Mouse (Mus musculus) gastrocnemius, postnatal 14 days (tissue): ENCODE results near the gene Jade1. TPM values are rescaled to one million over a fixed set of nuclear protein-coding genes. Genes with fewer than 3 reads are reported as not detected.

ENCODE experiments used
- DNase-seq: peaks from one replicate; pipeline ENCODE4 v3.0.0; 2021; ENCODE audit warnings: mixed read lengths
- intact Hi-C: fragments of 180-260 bp; cut with DNase I; formaldehyde crosslinking; loops from one replicate; pipeline ENCODE4 v1.15.1; 2025; ENCODE audit warnings: low total_unique reads
- total RNA-seq, 2 experiments: library from RNA; stranded (reverse); gene quantifications; 2 replicates each; pipeline ENCODE4 v1.2.3; 2021

Gene Jade1
- total RNA-seq, 2 experiments from 2014 or later, result 16.4 to 22.3 TPM

DNA sequence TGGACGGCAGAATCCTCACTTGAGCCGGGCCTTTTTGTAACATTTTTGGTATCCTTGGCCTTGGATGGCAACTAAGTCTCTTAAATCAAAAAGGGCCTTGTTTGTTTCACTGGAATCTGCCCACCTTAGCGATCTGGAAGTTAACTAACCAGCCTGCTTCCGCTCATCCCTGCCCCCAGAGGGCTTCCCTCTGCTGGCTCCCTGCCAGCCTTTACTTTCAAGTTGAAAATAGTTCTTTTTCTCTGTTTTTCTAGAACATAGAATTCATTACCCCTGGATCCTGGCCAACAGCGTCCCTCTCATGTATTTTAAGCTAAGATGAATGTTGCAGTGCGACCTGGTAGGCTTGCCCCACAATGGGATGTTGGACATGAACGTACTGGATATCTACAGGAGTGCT, 11.1 kb upstream of the Jade1 start:
- intact Hi-C loops, result no loop called here
- DNase-seq, result peak; percentile 13

DNA sequence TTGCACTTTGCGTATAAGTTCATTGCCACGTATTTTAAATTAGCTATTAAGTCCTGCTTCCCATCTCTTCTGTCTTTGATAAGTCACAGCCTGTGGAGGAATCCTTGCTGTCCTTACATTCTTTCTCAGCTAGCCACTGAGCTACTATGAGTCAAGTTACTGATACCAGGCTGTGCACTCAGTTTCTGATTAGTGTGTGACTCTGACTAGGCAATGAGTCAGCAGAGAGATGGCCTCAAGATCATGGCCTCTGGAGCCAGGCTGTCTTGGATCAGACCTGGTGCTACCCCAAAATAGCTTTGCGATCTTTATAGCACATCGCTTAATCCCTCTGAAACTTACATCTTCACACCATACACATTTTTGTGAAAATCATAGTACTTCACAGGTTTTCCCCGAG, 8.2 kb upstream of the Jade1 start:
- no peak for DNase-seq

GRCm38 (mm10) chr3:41548238-41548637, 7.3 kb upstream of the Jade1 start:
- no peak for DNase-seq
- intact Hi-C loops, result no loop called here

More for the DNA sequence above, 8.2 kb upstream of the Jade1 start:
- intact Hi-C loops, result no loop called here

GRCm38 (mm10) chr3:41551671-41552070, 3.9 kb upstream of the Jade1 start:
- DNase-seq, result no peak
- intact Hi-C loops, result no loop called here

DNA sequence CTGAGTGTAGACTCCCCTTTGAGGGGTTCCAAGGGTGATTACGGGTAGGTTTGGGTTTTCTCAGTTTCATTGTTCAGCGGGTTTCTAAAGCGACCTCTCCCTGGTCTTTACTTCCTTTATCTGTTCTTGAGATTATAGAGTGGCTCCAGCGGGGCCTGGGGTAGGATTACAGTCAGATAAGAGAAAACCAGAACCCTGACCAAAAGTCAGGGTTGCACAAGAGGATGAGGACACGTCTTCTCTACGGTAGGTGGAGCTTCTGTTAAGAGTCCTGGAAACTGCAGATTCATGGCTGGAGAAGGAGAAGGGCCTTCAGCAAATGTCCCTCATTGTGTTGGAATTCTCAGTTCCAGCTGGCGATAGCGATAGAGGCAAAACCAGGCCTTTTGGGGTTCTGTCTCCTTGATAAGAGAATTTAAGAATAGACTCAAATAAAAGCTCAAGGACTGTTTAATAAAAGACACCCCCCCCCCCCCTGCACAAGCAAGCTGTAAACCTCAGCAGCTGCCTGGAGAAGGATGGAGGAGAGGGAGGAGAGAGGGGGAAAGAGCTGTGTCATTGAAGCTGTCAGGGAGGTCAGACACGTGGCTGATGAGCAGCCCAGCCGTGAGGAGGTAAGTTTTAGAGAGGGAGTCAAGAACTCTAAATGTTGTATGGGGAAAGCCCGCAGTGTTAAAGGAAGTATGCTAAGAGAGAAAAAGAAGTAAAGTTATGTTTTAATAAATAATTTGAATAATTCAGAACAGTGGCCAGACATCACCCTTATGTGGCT, 2.6 kb upstream of the Jade1 start:
- intact Hi-C loops, result no loop called here
- DNase-seq, result no peak

GRCm38 (mm10) chr3:41553681-41554080, 1.9 kb upstream of the Jade1 start:
- intact Hi-C loops, result no loop called here
- no peak for DNase-seq

- no peak for DNase-seq
- intact Hi-C loops, result no loop called here
These were observed 753 bp upstream of the Jade1 start for GRCm38 (mm10) chr3:41554480-41555475.

DNA sequence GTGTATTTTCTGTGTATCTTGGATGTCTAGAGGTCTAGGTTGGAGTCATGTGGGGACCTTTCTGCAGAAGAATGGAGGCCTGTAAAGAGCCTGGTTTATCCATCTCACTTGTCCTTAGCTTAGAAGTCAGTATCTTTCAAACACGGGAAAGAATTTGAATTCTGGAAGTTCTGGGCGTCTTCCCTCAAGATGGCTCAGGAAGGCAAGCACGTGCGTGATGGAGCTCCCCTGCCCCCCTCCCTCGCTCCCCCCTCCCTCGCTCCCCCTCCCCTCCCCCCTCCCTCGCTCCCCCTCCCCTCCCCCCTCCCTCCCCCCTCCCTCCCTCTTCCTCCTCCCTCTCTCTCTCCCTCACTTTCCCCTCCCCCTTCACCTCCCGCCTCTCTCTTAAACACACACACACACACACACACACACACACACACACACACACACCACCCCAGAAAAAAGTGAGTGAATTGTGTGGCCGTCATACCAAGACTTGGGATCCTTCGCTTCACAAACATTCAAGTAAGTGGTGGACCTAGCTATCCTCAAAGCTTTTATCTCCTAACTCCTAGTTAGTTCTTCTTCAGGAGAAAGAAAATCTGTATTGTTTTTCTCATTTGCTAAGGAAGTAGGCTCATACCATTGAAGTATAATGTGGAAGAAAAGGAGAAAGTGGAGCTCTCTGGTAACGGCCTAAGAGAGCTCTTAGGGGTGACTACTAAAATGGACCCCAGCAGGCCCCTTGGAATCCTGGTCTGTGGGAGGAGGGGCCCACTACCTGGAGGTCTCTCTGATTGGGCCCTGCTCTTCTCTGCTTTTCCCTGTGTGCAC, 1.1 kb downstream of the Jade1 start:
- DNase-seq, result no peak
- intact Hi-C loops, result no loop called here

DNA sequence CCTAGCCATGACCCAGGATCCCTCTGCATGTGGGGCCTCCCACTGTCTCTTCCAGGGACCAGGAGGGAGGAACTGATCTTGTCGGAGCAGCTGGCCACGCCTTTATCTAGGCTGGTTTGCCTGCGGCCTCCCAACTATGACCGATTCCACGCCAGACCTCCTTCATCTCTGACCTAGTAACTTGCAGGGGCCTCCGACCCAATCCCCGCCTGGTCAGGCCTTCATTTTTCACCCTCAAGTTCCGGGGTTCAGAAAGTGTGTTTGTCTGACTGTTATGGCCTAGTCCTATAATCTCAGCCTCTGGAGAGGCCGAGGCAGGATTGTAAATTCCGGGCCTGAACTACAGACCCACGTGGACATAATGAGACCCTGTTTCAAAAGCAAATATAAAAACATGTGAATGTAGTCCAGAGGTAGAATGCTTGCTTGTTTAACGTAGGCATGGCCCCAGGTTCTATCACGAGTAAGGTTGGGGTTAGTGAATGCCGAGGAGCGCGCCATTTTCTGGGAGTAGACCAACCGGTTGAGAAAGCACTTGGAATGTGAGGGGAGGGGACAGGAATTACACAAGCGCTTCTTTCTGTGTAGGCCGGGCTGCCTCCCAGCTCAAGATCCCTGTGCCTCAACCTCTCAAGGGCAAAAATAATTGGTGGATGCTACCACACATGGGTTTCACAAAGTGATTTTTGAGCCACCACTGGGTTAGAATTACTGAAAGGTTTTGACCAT, 1.9 kb downstream of the Jade1 start:
- intact Hi-C loops, result no loop called here
- no peak for DNase-seq

GRCm38 (mm10) chr3:41560489-41560888, 5.0 kb downstream of the Jade1 start:
- intact Hi-C loops, result loop anchor here (10.0 kb wide), 1 partner anchor 606 kb away; no protein-coding TSS in a partner anchor
- no peak for DNase-seq

DNA sequence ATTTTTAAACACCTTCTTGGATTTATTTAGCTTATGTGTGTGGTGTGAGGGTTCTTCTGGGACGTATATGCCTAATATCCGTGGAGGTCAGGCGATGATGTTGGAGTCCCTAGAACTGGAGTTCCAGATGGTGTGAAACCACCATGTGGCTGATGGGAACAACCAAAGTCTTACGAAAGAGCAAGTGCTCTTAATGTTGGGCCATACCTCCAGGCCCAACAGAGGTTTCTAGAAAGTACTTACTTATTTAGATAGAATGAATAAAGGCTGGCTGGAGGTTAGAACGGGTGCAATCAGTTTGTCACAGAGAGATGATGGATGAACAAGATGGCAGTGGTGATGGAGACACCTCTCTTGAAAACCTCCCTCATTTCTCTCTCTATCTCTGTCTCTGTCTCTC, 6.3 kb downstream of the Jade1 start:
- no peak for DNase-seq
- intact Hi-C loops, result loop anchor here (10.0 kb wide), 1 partner anchor 607 kb away; no protein-coding TSS in a partner anchor

DNA sequence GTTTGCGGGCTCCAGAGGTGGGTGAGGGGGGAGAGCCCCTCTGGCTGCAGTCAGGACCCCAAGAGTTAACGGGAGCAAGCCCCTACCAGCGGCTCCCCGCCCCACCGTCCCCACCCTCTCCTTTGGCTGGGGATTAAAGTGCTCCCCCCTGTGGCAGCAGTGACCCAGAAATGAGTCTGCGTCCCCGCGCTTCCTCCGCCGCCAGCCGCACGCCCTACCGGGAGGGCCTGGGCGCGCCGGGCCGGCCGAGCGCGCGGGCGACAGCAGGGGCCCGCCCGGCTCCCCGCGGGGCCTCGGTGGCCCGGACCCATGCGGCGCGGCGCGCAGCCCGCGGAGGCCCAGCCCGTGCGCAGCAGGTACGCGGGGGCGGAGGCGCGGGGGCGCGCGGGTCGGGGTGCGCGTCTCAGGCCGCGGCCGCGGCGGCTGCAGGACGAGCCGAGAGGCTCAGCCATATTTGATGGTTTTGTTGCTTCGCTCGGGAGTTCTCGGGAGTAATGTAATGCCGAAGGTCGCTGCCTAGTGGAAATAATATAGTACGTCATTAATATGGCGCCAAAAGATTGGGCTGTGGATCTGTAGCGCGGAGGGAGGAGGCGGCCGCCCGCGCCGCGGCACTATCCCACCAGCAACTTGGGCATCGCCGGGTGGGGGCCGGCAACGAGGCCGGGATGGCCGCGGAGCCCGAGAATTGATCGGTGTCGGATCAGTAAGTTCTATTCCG, 7.8 kb downstream of the Jade1 start:
- intact Hi-C loops, result loop anchor here (10.0 kb wide), 1 partner anchor 609 kb away; no protein-coding TSS in a partner anchor
- peak; percentile 85 for DNase-seq

DNA sequence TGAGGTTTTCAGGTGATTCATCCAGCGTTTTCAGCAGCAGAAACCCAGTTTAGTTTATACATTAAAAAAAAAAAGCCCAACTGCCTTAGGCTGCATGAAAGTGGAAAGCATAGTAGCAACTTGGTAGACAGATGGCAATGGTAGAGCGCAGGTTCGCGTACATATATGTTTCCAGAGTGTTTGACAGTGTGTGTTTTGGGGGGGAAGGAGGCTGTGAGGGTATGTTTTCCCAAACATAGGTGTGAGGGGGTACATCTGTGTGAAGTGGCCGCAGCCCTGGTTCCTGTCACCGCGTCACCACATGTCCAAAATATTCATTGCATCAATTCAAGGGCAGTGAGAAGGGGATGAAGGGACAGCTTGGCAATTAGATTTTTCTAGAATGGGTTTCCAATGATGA, 8.5 kb downstream of the Jade1 start:
- intact Hi-C loops, result loop anchor here (10.0 kb wide), 1 partner anchor 609 kb away; no protein-coding TSS in a partner anchor
- DNase-seq, result no peak

DNA sequence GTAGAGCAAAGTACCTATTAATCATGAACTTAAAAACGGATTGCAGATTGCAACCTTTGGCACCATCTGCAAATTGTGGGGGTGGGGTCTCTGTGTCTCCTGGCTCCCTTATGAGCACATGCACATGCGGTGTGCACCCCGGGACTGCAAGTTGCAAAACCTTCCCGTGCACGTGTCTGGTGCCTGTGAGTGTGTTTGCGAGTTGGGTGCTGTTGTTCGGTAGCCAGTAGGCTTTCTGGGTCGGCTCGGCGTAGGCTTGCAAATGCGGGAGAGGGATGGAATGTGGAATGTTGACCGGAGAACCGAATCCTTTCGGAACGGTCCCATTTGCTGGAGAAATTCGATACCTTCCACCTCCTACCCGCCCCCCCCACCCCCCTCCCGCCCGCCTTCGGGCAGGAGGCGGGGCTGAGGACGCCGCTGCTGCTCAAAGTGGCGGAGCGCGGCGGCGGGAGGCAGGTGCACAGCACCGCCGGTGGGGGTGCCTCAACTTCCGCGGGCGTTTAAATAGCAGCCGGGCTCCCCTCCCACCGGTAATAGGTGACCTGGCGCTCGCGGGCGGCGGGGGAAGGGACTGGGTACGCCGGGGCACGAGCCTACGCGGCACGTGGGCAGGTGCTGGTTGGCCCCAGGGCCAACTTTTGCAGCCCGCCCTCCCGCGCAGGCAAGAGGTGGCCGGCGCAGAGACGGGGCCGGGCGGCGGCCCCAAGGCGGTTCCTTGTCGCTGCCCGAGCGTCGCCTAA, 9.1 kb downstream of the Jade1 start:
- intact Hi-C loops, result loop anchor here (10.0 kb wide), 1 partner anchor 610 kb away; no protein-coding TSS in a partner anchor
- peak; percentile 71 for DNase-seq

DNA sequence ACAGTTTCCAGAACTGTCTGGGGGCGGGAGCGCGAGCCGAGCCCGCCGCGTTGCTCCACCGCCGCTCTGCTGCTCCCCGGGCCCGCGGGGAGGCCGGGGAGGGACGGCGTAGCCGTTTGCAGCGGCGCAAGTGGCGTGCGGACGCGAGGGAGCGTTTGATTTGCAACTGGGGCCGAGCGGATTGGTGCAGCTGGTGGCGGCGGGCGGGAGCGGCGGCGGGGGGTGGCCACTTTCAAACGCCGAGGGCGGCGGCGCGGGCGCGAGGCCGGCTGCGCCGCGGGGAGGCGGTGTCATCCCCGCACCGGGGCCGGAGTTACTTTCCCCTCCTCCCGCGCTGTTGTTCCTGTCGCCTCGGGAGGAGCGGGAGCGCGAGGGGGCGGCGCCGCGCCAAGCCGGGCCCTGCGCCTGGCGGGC, 9.9 kb downstream of the Jade1 start:
- intact Hi-C loops, result loop anchor here (10.0 kb wide), 1 partner anchor 611 kb away; no protein-coding TSS in a partner anchor
- DNase-seq, result peak; percentile 90

GRCm38 (mm10) chr3:41565955-41566354, 10.4 kb downstream of the Jade1 start:
- intact Hi-C loops, result loop anchor here (10.0 kb wide), 1 partner anchor 611 kb away; no protein-coding TSS in a partner anchor
- DNase-seq, result peak; percentile 87

DNA sequence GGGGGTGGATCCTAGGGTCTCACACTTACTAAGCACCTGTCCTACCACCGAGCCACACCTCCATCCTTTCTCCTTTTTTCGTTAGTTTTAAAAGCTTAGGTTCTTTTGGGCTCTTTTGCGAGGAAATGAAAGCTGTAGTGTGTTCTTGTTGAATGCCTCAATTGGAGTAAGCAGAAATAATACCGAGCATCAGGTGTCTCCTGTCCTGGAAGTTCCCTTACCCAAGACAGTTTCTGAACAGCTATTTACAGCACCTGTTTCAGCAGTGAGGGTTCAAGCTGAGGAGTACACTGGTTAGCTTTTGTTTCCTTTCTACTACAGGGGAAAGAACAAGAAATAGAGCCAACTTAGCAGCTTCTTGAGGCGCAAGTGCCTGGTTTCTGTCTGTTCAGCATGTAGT, 14.4 kb downstream of the Jade1 start:
- no peak for DNase-seq
- intact Hi-C loops, result loop anchor here (10.0 kb wide), 2 partner anchors 205 to 615 kb away; no protein-coding TSS in a partner anchor
